Mouse (Mus musculus): ENCODE data around the gene Cmtm5. TPM values are rescaled to one million over a fixed set of nuclear protein-coding genes. Genes with fewer than 3 reads are reported as not detected.

Cmtm5 gene
- polyA plus RNA-seq, 1 experiment from 2014 or later, result 0.49 TPM

DNA sequence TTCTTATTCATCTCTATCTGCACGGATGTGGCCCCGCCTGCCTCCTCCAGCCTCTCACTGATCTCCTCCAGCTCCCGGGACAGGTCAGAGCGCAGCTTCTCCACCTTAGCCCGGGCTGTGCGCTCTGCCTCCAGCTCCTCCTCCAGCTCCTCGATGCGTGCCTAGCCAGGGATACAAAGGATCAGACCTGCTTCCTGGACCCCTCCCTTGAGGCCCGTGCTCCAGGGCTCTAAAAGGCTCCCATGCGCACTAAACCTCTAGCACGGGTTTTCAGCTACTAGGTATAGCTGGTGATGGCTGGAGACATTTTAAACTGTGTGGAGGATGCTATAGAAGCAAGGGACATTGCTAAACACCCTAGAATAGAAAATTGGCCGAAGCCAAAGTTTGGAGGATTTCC lies 14.4 kb downstream of the Cmtm5 start:
- WGBS (ENCODE audit: insufficient replicate concordance), result 47% methylated on average over 12 of the region's 12 CpGs
- H3K4me3 ChIP-seq (ENCODE audit: low read depth, low read length), result no peak overlapping the region
- H3K9ac ChIP-seq (ENCODE audit: low read depth, low read length), result 0 out of 2 replicates have a peak overlapping the region, but pooled peaks have one; percentile 22
- H3K36me3 ChIP-seq (ENCODE audit: control insufficient read depth, insufficient read depth, low read length), result peaks cover 6% of the 10 kb centered on the region; the same call in 1 of the 2 replicates
- H3K27ac ChIP-seq (ENCODE audit: low read depth, low read length), result 0 out of 2 replicates have a peak overlapping the region, but pooled peaks have one; percentile 29
- no peaks in the 10 kb centered on the region; the same call in 1 of the 2 replicates for H3K27me3 ChIP-seq (ENCODE audit: control insufficient read depth, insufficient read depth, low read length)
- no peak overlapping the region for H3K4me2 ChIP-seq
- no peak for ATAC-seq (replicated peaks; ENCODE audit: insufficient number of reproducible peaks, low FRiP score, low TSS enrichment)
- peaks cover 4% of the 10 kb centered on the region; the same call in 1 of the 2 replicates for H3K4me1 ChIP-seq (ENCODE audit: control insufficient read depth, insufficient read depth, low read length)
- no peaks in the 10 kb centered on the region for H3K9me3 ChIP-seq (replicated peaks; ENCODE audit: control insufficient read depth, low read length)

GRCm38 (mm10) chr14:54951587-54951986 lies 15.5 kb downstream of the Cmtm5 start:
- H3K27me3 ChIP-seq (ENCODE audit: control insufficient read depth, insufficient read depth, low read length), result no peaks in the 10 kb centered on the region; the same call in 1 of the 2 replicates
- peaks cover 4% of the 10 kb centered on the region; the same call in 1 of the 2 replicates for H3K4me1 ChIP-seq (ENCODE audit: control insufficient read depth, insufficient read depth, low read length)
- no peak overlapping the region for H3K4me3 ChIP-seq (ENCODE audit: low read depth, low read length)
- H3K27ac ChIP-seq (ENCODE audit: low read depth, low read length), result peak overlapping the region; percentile 2; the same call in 1 of the 2 replicates
- 81% methylated on average over 6 of the region's 6 CpGs for WGBS (ENCODE audit: insufficient replicate concordance)
- H3K36me3 ChIP-seq (ENCODE audit: control insufficient read depth, insufficient read depth, low read length), result peaks cover 6% of the 10 kb centered on the region; the same call in 1 of the 2 replicates
- H3K4me2 ChIP-seq, result no peak overlapping the region
- H3K9ac ChIP-seq (ENCODE audit: low read depth, low read length), result no peak overlapping the region
- ATAC-seq (replicated peaks; ENCODE audit: insufficient number of reproducible peaks, low FRiP score, low TSS enrichment), result no peak
- no peaks in the 10 kb centered on the region for H3K9me3 ChIP-seq (replicated peaks; ENCODE audit: control insufficient read depth, low read length)

DNA sequence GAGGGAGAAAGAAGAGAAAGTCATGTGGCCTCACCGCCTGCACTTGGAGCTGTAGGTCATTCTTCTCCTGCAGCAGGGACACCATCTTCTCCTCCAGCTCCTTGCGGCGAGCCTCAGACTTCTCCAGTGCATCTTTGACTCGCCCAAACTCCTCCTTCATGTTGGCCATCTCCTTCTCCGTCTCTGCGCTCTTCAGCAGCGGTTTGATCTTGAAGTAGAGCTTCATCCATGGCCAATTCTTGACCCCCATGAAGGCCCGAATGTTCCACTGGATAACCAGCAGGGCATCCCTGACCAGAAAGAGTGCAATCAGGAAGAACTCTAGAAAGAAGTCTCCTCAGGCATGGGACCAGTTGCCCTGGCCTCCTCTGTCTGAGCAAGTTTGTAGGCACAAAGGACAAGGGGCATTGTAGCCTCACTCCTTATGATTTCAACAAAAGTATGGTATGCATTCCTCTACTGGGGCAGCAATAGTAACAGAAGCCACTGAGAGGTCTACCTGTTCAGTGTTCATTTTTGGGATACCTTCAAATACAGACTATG lies 17.7 kb downstream of the Cmtm5 start:
- Histone ChIP-seq H3K27me3 (ENCODE audit: control insufficient read depth, insufficient read depth, low read length) (no peaks in the 10 kb centered on the region; the same call in 1 of the 2 replicates), H3K9ac (ENCODE audit: low read depth, low read length) (no peak overlapping the region), H3K27ac (ENCODE audit: low read depth, low read length) (0 out of 2 replicates have a peak overlapping the region, but pooled peaks have one; percentile 16), H3K4me1 (ENCODE audit: control insufficient read depth, insufficient read depth, low read length) (0 out of 2 replicates have a peak, but pooled peaks cover 4% of the 10 kb centered on the region), H3K36me3 (ENCODE audit: control insufficient read depth, insufficient read depth, low read length) (peaks cover 6% of the 10 kb centered on the region; the same call in 1 of the 2 replicates), H3K4me2 (no peak overlapping the region; the same call in 1 of the 2 replicates), H3K9me3 (replicated peaks; ENCODE audit: control insufficient read depth, low read length) (no peaks in the 10 kb centered on the region), H3K4me3 (ENCODE audit: low read depth, low read length) (no peak overlapping the region)
- 73% methylated on average over 8 of the region's 8 CpGs for WGBS (ENCODE audit: insufficient replicate concordance)
- no peak for ATAC-seq (replicated peaks; ENCODE audit: insufficient number of reproducible peaks, low FRiP score, low TSS enrichment)

- no peak overlapping the region for H3K9ac ChIP-seq (ENCODE audit: low read depth, low read length)
- H3K4me1 ChIP-seq (ENCODE audit: control insufficient read depth, insufficient read depth, low read length), result no peaks in the 10 kb centered on the region
- no peaks in the 10 kb centered on the region for H3K9me3 ChIP-seq (replicated peaks; ENCODE audit: control insufficient read depth, low read length)
- peaks cover 6% of the 10 kb centered on the region; the same call in 1 of the 2 replicates for H3K36me3 ChIP-seq (ENCODE audit: control insufficient read depth, insufficient read depth, low read length)
- no peaks in the 10 kb centered on the region for H3K27me3 ChIP-seq (ENCODE audit: control insufficient read depth, insufficient read depth, low read length)
- ATAC-seq (replicated peaks; ENCODE audit: insufficient number of reproducible peaks, low FRiP score, low TSS enrichment), result no peak
- peak overlapping the region; percentile 37; the same call in 1 of the 2 replicates for H3K27ac ChIP-seq (ENCODE audit: low read depth, low read length)
- no peak overlapping the region for H3K4me2 ChIP-seq
- 76% methylated on average over 3 of the region's 3 CpGs for WGBS (ENCODE audit: insufficient replicate concordance)
- no peak overlapping the region for H3K4me3 ChIP-seq (ENCODE audit: low read depth, low read length)
These were observed 18.4 kb downstream of the Cmtm5 start for GRCm38 (mm10) chr14:54954474-54954873.

GRCm38 (mm10) chr14:54955481-54955880 lies 19.4 kb downstream of the Cmtm5 start:
- H3K27me3 ChIP-seq (ENCODE audit: control insufficient read depth, insufficient read depth, low read length), result no peaks in the 10 kb centered on the region
- no peak overlapping the region for H3K4me3 ChIP-seq (ENCODE audit: low read depth, low read length)
- 79% methylated on average over 3 of the region's 3 CpGs for WGBS (ENCODE audit: insufficient replicate concordance)
- no peak overlapping the region for H3K9ac ChIP-seq (ENCODE audit: low read depth, low read length)
- ATAC-seq (replicated peaks; ENCODE audit: insufficient number of reproducible peaks, low FRiP score, low TSS enrichment), result no peak
- no peak overlapping the region for H3K27ac ChIP-seq (ENCODE audit: low read depth, low read length)
- no peaks in the 10 kb centered on the region for H3K9me3 ChIP-seq (replicated peaks; ENCODE audit: control insufficient read depth, low read length)
- no peaks in the 10 kb centered on the region for H3K4me1 ChIP-seq (ENCODE audit: control insufficient read depth, insufficient read depth, low read length)
- H3K36me3 ChIP-seq (ENCODE audit: control insufficient read depth, insufficient read depth, low read length), result peaks cover 2% of the 10 kb centered on the region; the same call in 1 of the 2 replicates
- no peak overlapping the region for H3K4me2 ChIP-seq

- Histone ChIP-seq H3K4me3 (ENCODE audit: low read depth, low read length) (no peak overlapping the region), H3K36me3 (ENCODE audit: control insufficient read depth, insufficient read depth, low read length) (peaks cover 2% of the 10 kb centered on the region; the same call in 1 of the 2 replicates), H3K9ac (ENCODE audit: low read depth, low read length) (peak overlapping the region; percentile 4; the same call in 1 of the 2 replicates), H3K27ac (ENCODE audit: low read depth, low read length) (no peak overlapping the region), H3K9me3 (replicated peaks; ENCODE audit: control insufficient read depth, low read length) (no peaks in the 10 kb centered on the region), H3K4me2 (peak overlapping the region; percentile 66; the same call in 1 of the 2 replicates), H3K27me3 (ENCODE audit: control insufficient read depth, insufficient read depth, low read length) (no peaks in the 10 kb centered on the region), H3K4me1 (ENCODE audit: control insufficient read depth, insufficient read depth, low read length) (no peaks in the 10 kb centered on the region)
- WGBS (ENCODE audit: insufficient replicate concordance), result 69% methylated on average over 9 of the region's 9 CpGs
- ATAC-seq (replicated peaks; ENCODE audit: insufficient number of reproducible peaks, low FRiP score, low TSS enrichment), result no peak
These were observed 20.5 kb downstream of the Cmtm5 start for GRCm38 (mm10) chr14:54956533-54956932.

GRCm38 (mm10) chr14:54958503-54958902 lies 22.4 kb downstream of the Cmtm5 start:
- Histone ChIP-seq H3K4me2 (peak overlapping the region; percentile 66), H3K27me3 (ENCODE audit: control insufficient read depth, insufficient read depth, low read length) (no peaks in the 10 kb centered on the region), H3K9ac (ENCODE audit: low read depth, low read length) (peak overlapping the region; percentile 69), H3K4me1 (ENCODE audit: control insufficient read depth, insufficient read depth, low read length) (no peaks in the 10 kb centered on the region), H3K9me3 (replicated peaks; ENCODE audit: control insufficient read depth, low read length) (no peaks in the 10 kb centered on the region), H3K4me3 (ENCODE audit: low read depth, low read length) (peak overlapping the region; percentile 16; the same call in 1 of the 2 replicates), H3K36me3 (ENCODE audit: control insufficient read depth, insufficient read depth, low read length) (peaks cover 4% of the 10 kb centered on the region; the same call in 1 of the 2 replicates), H3K27ac (ENCODE audit: low read depth, low read length) (peak overlapping the region; percentile 71)
- no peak for ATAC-seq (replicated peaks; ENCODE audit: insufficient number of reproducible peaks, low FRiP score, low TSS enrichment)
- WGBS (ENCODE audit: insufficient replicate concordance), result 62% methylated on average over 4 of the region's 4 CpGs

DNA sequence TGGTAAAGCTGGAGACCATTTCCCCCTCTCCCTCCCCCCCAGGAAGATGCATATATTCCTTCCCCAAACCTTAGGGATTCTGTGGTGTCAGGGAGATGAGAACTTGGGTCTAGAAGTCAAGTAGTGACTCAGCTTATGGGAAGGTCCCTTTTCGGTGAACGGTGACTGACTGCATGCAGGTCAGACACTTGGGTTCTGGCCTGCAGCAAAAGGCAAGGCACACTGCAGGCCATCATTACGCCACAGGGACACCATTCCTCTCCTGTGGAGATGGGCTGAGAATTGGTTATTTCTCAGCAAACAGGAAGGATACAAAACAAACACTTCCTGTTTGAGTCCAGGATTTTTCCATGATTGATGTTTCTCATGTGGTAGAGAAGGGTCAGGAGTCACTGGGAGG lies 23.1 kb downstream of the Cmtm5 start:
- peak overlapping the region; percentile 51 for H3K4me3 ChIP-seq (ENCODE audit: low read depth, low read length)
- peaks cover 4% of the 10 kb centered on the region; the same call in 1 of the 2 replicates for H3K36me3 ChIP-seq (ENCODE audit: control insufficient read depth, insufficient read depth, low read length)
- peak overlapping the region; percentile 71 for H3K27ac ChIP-seq (ENCODE audit: low read depth, low read length)
- no peaks in the 10 kb centered on the region for H3K9me3 ChIP-seq (replicated peaks; ENCODE audit: control insufficient read depth, low read length)
- H3K4me2 ChIP-seq, result peak overlapping the region; percentile 66
- H3K9ac ChIP-seq (ENCODE audit: low read depth, low read length), result peak overlapping the region; percentile 69
- no peaks in the 10 kb centered on the region; the same call in 1 of the 2 replicates for H3K27me3 ChIP-seq (ENCODE audit: control insufficient read depth, insufficient read depth, low read length)
- WGBS (ENCODE audit: insufficient replicate concordance), result 76% methylated on average over 3 of the region's 3 CpGs
- no peaks in the 10 kb centered on the region for H3K4me1 ChIP-seq (ENCODE audit: control insufficient read depth, insufficient read depth, low read length)
- ATAC-seq (replicated peaks; ENCODE audit: insufficient number of reproducible peaks, low FRiP score, low TSS enrichment), result no peak

Measured in heart, embryonic 11.5 days (tissue).